Mouse (Mus musculus) G1E (cell line): Measurements from ENCODE around the gene Abcb8. TPM values are rescaled to one million over a fixed set of nuclear protein-coding genes. Genes with fewer than 3 reads are reported as not detected.

Source experiments
- ATAC-seq: 2 replicates; pipeline ENCODE4 v1.8.0; 2016; ENCODE audit warnings: mild to moderate bottlenecking; ENCODE audit not compliant: insufficient number of reproducible peaks, poor library complexity, low FRiP score, severe bottlenecking; ENCODE audit errors: extremely low read depth
- DNase-seq: peaks from one replicate; pipeline ENCODE4 v3.0.0; 2012; ENCODE audit warnings: low spot score
- H3K27me3 ChIP-seq: 2 replicates; pipeline ENCODE4 v1.6.1; 2012; ENCODE audit warnings: mild to moderate bottlenecking, low read length, inconsistent platforms; ENCODE audit not compliant: insufficient read depth
- H3K36me3 ChIP-seq: replicated peaks from 2 replicates; pipeline ENCODE3; 2012; ENCODE audit warnings: mild to moderate bottlenecking, inconsistent platforms
- H3K4me1 ChIP-seq: 2 replicates; pipeline ENCODE4 v1.6.1; 2012; ENCODE audit warnings: low read depth, low read length, inconsistent platforms, mixed read lengths; ENCODE audit not compliant: insufficient read depth
- H3K4me3 ChIP-seq: 2 replicates; pipeline ENCODE4 v1.5.1; 2012; ENCODE audit warnings: low read depth, mild to moderate bottlenecking, inconsistent platforms, low read length, moderate library complexity, mixed read lengths
- H3K9me3 ChIP-seq: replicated peaks from 2 replicates; pipeline ENCODE4 v1.6.1; 2012; ENCODE audit warnings: inconsistent platforms
- CTCF ChIP-seq: IDR thresholded peaks from 2 replicates; pipeline ENCODE4 v1.5.1; 2012; ENCODE audit warnings: low read depth, low read length, inconsistent platforms, mixed read lengths
- GATA1 ChIP-seq: IDR thresholded peaks from 2 replicates; pipeline ENCODE4 v1.6.1; 2012; ENCODE audit warnings: borderline replicate concordance, low read length, inconsistent platforms, mixed read lengths
- GATA2 ChIP-seq: IDR thresholded peaks from 2 replicates; pipeline ENCODE4 v1.6.1; 2012; ENCODE audit warnings: low read depth, low read length, inconsistent platforms, borderline replicate concordance
- POLR2AphosphoS5 ChIP-seq: IDR thresholded peaks from 2 replicates; pipeline ENCODE4 v1.6.1; 2012; ENCODE audit warnings: low read depth, low read length, inconsistent platforms; ENCODE audit not compliant: insufficient replicate concordance
- TAL1 ChIP-seq: conservative IDR thresholded peaks from 2 replicates; pipeline ENCODE4 v1.6.1; 2012; ENCODE audit warnings: low read depth, low read length, inconsistent platforms, mixed read lengths
- polyA plus RNA-seq: library from polyadenylated mRNA; stranded (reverse); fragments of >175 nt; gene quantifications from 2 replicates; pipeline ENCODE4 v1.2.3, GENCODE M21; 2012
- total RNA-seq, 2 experiments: library from RNA; stranded (forward) in 1 of 2; stranded (reverse) in 1 of 2; fragments of 200-1000 nt in 1 of 2; fragments of >200 nt in 1 of 2; fragmentation: Nextera tagmentation in 1 of 2; gene quantifications; 2 replicates each; pipeline ENCODE4 v1.2.3; 2014 to 2017

Abcb8 gene
- total and polyA plus RNA-seq, 3 experiments: 13.5 to 43.6 (median 15.4) TPM

GRCm38 (mm10) chr5:24364963-24365362 lies 28.5 kb upstream of the Abcb8 start:
- no peak for DNase-seq
- ATAC-seq: no peak
- no peak for TF ChIP-seq GATA2
- no peak for TF ChIP-seq POLR2AphosphoS5
- no peak for TF ChIP-seq CTCF
- no peak for TF ChIP-seq TAL1
- TF ChIP-seq GATA1: no peak
- Histone ChIP-seq H3K36me3 (no peaks in the 10 kb centered on the region), H3K9me3 (no peaks in the 10 kb centered on the region), H3K27me3 (peaks cover 75% of the 10 kb centered on the region), H3K4me1 (peaks cover 7% of the 10 kb centered on the region), H3K4me3 (no peak overlapping the region)

DNA sequence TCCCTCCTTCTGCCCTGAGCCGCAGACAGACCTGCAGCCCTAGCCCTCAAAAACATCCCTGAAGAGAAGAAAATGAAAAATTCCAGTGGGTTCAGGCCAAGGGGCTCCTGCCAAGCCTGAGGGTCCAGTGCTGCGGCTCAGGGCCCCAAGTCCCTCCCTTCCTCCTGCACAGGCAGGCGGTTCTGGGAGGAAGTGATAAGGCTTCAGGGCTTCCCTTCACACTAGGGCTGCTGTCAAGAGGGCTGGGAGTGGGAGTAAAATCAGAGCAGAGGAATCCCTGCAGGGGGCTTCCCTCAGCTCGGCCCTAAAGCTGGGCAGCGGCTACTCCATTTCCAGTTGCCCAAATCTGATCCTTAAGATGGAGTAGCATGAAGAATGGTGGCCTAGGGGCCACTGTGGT lies 27.9 kb upstream of the Abcb8 start:
- ATAC-seq: no peak
- TF ChIP-seq TAL1: no peak
- Histone ChIP-seq H3K4me1 (peaks cover 7% of the 10 kb centered on the region), H3K9me3 (no peaks in the 10 kb centered on the region), H3K36me3 (no peaks in the 10 kb centered on the region), H3K27me3 (peaks cover 78% of the 10 kb centered on the region), H3K4me3 (no peak overlapping the region)
- no peak for DNase-seq

- peaks cover 82% of the 10 kb centered on the region for H3K27me3 ChIP-seq
- DNase-seq: no peak
- no peaks in the 10 kb centered on the region for H3K9me3 ChIP-seq
- peaks cover 3% of the 10 kb centered on the region for H3K4me1 ChIP-seq
- TF ChIP-seq TAL1: no peak
- no peak for TF ChIP-seq CTCF
- no peak for TF ChIP-seq POLR2AphosphoS5
- no peak for TF ChIP-seq GATA2
- TF ChIP-seq GATA1: no peak
- ATAC-seq: no peak
- H3K36me3 ChIP-seq: no peaks in the 10 kb centered on the region
- no peak overlapping the region for H3K4me3 ChIP-seq
Observed at GRCm38 (mm10) chr5:24366426-24366825, 27.0 kb upstream of the Abcb8 start.

DNA sequence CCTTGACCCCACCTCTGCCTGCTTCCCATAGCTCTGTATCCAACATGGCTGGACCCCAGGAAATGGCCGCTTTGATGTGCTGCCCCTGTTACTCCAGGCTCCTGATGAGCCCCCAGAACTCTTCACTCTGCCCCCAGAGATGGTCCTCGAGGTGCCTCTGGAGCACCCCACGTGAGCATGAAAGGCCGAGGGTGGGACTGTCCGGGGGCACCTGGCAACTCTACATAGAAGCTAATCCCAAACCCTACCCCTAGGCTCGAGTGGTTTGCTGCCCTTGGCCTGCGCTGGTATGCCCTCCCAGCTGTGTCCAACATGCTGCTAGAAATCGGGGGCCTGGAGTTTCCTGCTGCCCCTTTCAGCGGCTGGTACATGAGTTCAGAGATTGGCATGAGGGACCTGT lies 23.7 kb upstream of the Abcb8 start:
- H3K27me3 ChIP-seq: peaks cover 70% of the 10 kb centered on the region
- TF ChIP-seq CTCF: no peak
- no peak for TF ChIP-seq GATA2
- TF ChIP-seq GATA1: no peak
- no peak for TF ChIP-seq POLR2AphosphoS5
- TF ChIP-seq TAL1: no peak
- DNase-seq: no peak

GRCm38 (mm10) chr5:24373807-24374206 lies 19.7 kb upstream of the Abcb8 start:
- no peaks in the 10 kb centered on the region for H3K36me3 ChIP-seq
- no peaks in the 10 kb centered on the region for H3K4me1 ChIP-seq
- H3K4me3 ChIP-seq: no peak overlapping the region
- peaks cover 67% of the 10 kb centered on the region for H3K27me3 ChIP-seq
- H3K9me3 ChIP-seq: no peaks in the 10 kb centered on the region
- no peak for ATAC-seq
- no peak for DNase-seq
- TF ChIP-seq GATA1 (no peak), GATA2 (no peak), TAL1 (no peak), POLR2AphosphoS5 (no peak), CTCF (no peak)

More for the DNA sequence above, 23.7 kb upstream of the Abcb8 start:
- H3K9me3 ChIP-seq: no peaks in the 10 kb centered on the region
- no peak overlapping the region for H3K4me3 ChIP-seq
- H3K36me3 ChIP-seq: no peaks in the 10 kb centered on the region
- no peak for ATAC-seq
- peaks cover 3% of the 10 kb centered on the region for H3K4me1 ChIP-seq

DNA sequence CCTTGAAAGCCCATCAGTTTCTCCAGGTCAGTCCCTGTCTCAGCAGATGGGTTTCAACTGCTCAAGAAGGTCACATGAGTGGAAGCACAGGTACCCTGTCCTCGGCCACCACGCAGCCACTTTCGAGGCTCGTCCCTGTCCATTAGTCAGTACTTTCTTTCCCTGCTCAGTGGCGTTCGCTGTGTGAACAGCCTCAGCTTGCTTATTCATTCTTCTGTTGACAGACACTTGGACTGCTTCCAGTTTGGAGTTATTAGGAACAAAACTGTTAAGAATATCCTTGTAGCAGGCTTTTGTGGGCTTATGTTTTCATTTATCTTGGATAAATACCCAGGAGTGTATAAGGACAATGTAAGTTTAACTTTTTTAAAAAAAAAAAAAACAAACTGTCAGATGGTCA lies 19.2 kb upstream of the Abcb8 start:
- no peaks in the 10 kb centered on the region for H3K9me3 ChIP-seq
- no peak for DNase-seq
- H3K27me3 ChIP-seq: peaks cover 68% of the 10 kb centered on the region
- H3K36me3 ChIP-seq: no peaks in the 10 kb centered on the region
- no peak for ATAC-seq
- H3K4me3 ChIP-seq: no peak overlapping the region
- no peaks in the 10 kb centered on the region; the same call in 1 of the 2 replicates for H3K4me1 ChIP-seq
- no peak for TF ChIP-seq CTCF
- no peak for TF ChIP-seq GATA2
- no peak for TF ChIP-seq TAL1
- TF ChIP-seq POLR2AphosphoS5: no peak
- TF ChIP-seq GATA1: no peak

GRCm38 (mm10) chr5:24374666-24375328 lies 18.7 kb upstream of the Abcb8 start:
- H3K27me3 ChIP-seq: peaks cover 68% of the 10 kb centered on the region
- H3K9me3 ChIP-seq: no peaks in the 10 kb centered on the region
- ATAC-seq (no peak), DNase-seq (no peak)
- TF ChIP-seq GATA2 (no peak), GATA1 (no peak), CTCF (no peak), TAL1 (no peak), POLR2AphosphoS5 (no peak)
- H3K4me1 ChIP-seq: no peaks in the 10 kb centered on the region; the same call in 1 of the 2 replicates
- no peak overlapping the region for H3K4me3 ChIP-seq
- no peaks in the 10 kb centered on the region for H3K36me3 ChIP-seq
